Mouse (Mus musculus) 3T3-L1 (cell line): ENCODE data around the gene Clic1.

Experiments used
- DNase-seq: peaks from one replicate; pipeline ENCODE4 v3.0.0-alpha.2; 2015; ENCODE audit warnings: low read depth, low spot score

Clic1 gene

DNA sequence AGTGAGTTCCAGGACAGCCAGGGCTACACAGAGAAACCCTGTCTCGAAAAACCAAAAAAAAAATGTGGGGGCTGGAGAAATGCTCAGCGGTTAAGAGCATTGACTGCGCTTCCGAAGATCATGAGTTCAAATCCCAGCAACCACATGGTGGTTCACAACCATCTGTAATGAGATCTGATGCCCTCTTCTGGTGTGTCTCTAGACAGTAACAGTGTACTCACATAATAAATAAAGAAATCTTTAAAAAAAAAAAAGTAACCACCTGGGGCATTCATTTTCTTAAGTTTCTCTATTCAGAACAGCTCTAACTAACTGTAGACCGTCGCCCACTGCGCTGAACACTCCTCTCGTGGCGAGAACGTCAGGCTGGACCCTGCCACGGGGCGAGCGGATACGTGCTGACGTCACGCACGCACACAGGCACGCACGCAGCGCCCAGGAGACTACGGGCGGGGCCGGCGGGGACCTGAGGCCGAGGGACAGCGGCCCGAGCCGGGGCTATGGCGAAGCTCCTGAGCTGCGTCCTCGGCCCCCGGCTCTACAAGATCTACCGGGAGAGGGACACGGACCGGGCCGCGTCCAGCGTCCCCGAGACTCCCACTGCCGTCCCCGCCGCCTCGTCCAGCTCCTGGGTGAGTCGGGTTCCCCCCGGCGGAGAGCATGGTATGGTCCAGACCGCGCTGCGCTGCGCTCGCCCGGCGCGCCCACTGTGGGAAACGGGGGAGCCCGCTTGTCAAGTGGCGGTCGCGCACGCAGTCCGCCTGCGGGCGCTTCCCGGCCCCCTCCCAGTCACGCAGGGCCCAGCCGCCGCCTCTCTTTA, 39.3 kb downstream of the Clic1 start, which contains the start of gene Abhd16a:
Gene Abhd16a, plus strand, starts transcription at position 439 of the 820 bp plus-strand sequence.
- DNase-seq, result peak; percentile 92

DNA sequence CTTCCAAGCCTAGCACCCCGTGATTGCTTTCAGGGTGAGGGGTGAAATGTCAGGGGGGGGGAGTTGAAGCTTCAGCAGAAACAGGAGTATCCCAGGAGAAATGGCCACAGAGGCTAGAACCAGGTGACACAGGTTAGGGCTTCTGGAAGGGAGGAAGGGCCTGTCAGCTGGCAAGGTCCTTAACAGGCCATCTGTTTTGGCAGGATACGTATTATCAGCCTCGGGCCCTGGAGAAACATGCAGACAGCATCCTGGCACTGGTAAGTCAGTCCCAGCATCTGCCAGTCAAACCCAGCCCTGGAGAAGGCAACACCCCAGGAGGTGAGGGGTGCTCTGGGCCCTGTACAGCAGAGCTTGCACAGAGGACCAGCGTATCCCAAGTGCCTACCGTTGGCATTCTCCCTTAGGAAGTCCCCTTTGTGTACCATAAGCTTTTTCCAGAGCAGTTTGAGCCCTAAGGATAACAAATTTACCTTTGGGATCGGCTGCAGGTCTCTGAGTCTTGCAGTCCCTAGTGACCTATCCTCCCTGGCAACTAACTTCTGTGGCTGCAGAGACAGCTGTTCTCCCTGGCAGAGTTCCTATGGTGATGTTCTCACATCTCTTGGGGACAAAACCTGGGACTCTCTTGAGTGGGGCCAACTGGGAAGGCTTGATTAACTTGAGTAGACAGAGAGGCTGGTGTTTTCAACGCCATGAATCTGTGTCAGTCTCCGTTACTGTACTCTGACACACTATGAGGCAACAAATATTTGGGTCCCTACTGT, 40.6 kb downstream of the Clic1 start:
- DNase-seq, result peak; percentile 70

DNA sequence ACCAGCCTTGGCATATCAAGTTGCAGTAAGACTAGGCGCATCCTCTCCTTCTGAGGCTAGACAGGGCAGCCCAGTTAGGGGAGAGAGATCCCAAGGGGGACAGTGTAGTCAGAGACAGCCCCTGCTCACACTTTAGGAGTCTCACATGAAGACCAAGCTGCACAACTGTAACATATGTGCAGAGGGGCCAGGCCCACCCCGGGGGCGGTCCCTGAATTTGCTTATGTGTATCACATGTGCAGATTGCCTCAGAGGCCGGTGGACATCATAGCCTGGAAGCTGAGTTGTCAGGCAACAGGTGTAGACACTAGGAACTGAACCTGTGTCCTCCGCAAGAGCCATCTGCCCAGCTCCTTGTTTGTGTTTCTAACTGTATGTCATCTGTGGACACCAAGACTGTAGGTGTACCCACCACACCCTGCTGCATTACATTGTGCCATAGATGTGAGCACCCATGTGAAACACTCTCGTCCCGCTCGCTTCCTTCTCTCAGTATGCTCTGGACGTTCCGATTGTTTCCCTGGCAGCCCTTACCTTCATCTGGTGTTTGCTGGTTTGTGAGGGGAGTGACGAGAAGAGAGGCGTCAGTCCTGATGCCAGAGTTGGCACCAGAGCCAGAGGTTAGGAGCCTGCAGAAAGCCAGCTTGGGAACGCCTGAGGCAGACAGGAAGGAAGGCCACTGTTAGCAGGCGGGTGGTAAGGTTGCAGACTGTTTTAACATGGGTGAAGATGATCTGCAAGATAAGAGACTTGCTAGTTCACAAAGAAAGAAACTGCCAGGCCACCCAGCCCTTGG, 42.8 kb downstream of the Clic1 start:
- DNase-seq, result no peak

DNA sequence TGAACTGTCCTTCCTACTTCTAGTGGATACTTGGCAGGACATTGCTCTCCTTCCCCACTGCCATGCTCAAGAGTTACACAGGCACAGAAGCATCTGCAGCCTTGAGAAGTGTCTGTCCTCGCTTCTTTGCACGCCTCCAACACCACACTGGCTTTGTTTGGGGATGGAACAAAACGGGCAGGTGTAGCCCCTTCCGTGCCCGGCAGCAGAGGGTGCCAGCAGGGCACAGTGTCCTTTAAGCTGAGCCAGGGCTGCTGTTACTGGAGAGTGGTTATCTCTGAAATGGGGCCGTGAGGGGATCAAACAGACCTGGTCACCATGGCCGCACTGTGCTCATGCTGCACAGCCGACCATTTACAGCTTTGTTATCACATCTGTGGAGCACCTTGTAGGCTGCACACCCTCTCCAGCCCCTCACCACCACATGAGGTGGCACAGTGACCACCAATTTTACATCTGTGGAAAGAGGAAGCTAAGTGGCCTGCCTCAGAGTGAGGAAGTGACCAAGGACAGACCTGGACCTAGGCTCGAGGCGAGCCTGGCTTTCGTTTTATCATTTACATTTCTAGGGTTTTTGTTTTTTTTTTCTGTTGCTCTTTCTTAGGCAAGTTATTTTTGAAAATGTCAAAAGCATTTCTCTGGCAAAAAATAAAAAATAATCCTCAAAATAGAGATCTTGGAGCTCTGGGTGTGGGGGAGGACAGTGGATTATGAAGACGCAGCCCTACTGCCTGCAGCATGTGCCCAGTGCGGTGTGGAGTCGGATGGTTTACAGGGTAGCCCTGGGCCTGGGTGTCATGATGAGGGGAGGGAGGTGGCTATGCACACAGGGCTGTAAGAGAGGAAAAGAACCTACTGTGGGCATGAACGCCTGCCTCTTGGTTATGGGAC, 45.0 kb downstream of the Clic1 start:
- no peak for DNase-seq

DNA sequence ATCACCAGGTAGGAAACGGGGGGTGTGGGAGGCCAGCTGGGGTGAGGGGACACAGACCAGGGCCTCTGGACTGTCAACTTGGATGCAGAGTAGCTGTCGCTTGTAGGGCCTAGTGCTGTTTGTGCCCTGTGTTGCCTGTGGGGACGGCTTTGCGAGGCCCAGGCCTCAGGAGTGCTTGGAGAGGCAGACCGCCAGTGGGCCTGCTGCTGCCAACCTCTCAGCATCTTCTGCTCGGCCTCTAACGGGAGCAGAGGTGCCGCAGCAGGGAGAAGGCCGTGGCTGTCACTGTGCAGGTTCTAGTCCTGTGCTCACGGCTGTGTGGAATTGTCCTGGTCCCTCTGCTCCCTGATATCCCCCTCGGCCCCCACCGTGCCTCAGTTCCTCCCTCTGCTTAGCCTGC, 46.8 kb downstream of the Clic1 start:
- no peak for DNase-seq

DNA sequence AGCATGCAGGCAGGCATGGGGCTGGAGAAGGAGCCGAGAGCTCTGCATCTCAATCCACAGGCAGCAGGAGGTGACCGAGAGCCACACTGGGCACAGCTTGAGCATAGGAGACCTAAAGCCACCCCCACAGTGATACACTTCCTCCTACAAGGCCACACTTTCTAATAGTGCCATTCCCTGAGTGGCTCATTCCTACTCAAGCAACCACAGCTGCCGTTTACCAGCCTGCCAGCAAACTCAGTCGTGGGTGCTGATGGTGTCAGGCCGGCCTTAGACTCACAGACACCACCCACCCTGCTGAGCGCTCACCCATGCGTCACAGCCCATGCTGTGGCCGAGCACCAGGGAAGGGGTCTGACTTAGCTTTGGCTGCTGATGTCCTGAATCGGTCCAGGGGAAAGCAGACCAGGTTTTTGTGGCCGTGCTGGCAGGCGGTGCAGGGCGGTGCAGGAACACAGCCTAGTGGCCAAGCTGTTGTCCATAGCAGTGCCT, 47.4 kb downstream of the Clic1 start:
- no peak for DNase-seq

DNA sequence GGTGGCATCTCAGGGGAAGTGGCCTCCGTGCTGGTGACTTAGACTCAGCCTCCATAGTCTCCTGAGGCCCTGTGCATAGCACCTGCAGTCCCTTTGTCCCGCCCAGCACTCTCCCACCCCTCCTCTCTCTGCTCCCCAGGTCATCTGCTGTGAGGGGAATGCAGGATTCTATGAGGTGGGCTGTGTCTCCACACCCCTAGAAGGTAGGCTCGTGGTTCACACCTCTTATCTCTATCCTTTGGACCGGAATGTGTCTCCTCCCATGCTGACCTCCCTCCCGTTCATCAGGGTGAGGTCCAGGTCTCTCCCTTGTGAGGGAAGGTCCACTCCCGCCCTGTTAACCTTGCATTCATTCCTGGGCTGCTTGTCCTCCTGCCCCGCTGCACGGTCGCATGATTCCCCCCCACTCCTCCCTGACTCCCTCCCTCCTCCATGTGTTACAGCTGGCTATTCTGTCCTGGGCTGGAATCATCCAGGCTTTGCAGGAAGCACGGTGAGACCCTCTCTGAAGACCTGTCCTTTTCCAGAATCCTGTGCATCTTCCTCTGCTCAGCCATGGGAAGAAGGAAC, 50.5 kb downstream of the Clic1 start:
- no peak for DNase-seq

DNA sequence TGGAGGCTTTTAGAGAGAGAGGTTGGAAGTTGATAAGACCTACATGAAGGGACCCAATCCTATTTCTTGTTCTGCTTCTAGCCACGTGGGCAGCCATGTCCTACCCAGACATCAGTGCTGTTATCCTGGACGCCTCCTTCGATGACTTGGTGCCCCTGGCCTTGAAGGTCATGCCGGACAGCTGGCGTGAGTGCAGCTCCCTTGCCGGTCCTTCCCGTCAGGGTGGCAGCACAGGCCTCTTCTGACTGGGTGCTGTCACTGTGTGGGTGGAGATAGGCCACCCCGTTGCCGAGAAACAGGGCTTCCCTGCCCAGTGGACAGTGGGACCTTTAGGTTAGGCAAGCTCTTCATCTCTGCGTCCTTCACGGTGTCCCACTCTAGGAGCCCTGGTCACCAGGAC, 51.4 kb downstream of the Clic1 start:
- DNase-seq, result no peak

DNA sequence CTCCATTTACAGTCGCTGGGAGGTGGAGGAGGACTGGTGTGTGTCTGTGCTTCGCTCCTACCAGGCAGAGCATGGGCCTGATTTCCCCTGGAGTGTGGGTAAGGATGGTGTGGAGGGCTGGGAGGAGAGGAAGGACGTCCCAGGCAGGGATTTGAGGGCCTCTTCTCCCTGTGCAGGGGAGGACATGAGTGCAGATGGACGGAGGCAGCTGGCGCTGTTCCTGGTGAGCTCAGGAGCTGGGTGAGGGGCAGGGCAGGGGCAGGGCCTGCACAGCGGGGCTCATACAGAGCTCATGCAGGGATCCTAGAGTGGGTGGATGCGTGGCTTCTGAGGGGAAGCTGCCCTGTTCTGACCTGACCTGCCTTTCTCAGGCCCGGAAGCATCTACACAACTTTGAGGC, 52.5 kb downstream of the Clic1 start:
- DNase-seq, result no peak

DNA sequence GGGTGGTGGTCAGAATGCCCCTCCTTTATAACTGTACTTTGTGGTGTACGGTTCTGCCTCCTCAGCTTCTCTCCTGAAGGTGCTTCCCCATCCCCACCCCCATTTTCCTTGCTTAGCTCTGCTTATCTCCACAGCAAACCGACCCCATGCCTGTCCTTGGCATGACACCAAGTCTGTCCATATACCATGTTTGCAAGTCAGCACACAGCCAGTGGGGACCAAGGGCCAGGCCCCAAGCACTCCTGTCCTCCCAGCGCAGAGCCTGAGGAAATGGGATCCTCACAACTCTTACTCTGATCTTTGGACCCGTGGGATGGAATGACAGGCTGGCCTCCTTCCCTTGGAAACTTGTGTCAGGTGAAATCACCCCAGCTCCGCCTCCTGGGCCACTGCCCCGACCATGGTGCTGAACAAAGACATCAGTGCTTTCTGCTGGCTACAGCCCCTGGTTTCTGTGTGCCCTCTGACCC, 53.5 kb downstream of the Clic1 start:
- DNase-seq, result no peak

DNA sequence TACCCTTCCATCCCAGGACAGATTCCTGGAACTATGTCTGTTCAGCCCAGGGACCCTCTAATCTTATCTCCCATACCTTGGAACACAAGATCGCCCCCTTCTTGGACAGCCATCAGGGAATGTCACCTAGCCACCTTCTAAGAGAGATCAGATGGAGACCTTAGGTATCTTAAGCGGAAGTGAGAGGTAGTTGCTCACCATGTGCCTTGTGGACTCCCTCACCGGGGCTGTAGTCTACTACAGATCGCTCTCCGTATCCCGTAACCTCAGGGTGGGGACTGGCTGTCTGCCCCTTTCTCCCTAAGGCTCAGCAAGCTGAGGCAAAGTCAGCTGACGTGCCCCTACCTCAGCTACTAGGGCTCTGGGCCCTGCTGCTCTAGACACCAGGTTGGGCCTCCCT, 54.3 kb downstream of the Clic1 start:
- DNase-seq, result no peak

DNA sequence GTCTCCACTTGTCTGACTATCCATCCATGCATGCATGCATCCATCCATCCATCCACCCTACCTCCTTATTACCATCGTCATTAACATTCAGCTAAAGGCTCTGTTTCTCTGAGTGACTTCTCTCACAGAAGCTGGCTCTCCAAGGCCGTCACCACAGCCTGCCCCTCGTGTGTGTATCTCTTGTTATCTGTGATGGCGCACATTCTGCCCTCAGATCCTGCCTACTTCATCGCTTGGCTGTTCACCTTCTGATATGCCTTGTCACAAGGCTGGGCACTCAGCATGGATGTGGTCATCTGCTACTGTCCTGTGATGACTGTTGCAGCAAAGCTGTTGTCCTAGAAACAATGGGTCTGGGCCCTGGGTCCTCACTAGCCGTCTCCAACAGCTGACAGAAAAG, 55.0 kb downstream of the Clic1 start:
- DNase-seq, result no peak

DNA sequence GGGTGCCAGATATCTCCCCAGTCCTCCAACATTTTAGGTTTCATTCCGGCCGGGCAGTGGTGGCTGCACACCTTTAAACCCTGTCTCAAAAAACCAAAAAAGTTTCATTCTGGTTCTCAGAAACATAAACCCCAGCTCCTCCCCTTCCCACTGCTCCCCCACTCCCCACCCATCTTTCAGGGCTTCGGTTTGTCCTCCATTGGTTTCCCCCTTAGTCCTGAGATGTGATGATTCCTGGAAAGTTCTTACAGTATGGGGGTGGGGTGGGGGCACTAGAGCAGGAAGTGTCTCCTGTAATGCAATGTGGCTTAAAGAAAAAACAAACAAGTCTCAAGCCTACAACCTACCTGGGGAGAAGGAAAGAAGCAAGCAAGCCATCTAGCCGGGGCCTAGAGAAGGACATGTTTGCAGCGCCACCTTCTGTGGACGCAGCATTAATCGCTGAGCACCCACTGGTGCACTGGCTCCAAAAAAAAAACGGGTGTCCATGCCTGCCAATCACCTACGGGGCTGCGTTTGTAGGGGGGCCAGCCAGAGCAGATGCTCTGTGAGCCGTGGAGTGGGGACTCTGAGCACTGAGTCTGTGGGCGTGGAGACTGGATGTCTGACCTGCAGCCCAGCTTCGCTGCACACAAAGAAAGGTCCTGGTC, 56.1 kb downstream of the Clic1 start:
- peak; percentile 55 for DNase-seq

DNA sequence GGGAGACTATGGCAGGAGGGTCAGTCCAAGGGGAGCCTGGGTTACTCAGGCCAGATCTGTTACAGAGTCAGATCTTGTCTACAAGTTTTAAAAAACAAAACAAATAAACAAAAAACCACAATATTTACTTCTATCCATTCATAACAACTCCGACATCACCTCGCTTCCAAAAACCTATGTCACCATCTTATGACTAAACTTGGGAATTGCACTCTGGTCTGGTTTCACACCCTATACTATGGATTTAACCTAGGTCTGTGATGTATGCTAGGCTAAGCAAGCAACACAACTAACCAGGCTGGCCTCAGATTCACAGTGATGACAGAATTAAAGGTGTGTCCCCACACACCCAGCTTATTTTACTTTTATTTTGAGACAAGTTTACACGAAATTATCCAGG, 56.8 kb downstream of the Clic1 start:
- peak; percentile 55 for DNase-seq

DNA sequence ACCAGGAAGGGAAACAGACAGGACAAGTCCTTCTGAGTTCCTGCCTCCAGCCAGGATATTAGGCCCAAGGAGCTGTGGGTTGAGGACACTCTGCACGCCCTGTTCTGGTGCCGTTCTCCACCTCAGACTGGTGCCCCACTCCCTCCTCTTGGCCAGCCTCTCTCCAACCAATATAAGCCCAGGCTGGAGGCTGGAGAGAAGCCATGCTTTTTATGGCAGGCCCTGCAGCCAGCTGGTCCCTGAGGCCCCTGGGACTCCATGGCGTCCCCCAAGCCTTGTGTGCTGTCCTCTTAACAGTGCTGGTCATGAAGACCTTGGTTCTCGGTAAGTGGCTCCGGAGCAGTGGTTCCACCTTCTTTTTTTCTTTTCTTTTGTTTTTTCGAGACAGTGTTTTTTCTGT, 58.3 kb downstream of the Clic1 start, which contains the start of gene Ly6g5c:
Gene Ly6g5c, plus strand, starts transcription at position 183 of the 400 bp plus-strand sequence.
- no peak for DNase-seq
